Mouse (Mus musculus): ENCODE data around the gene Cfap58. TPM values are rescaled to one million over a fixed set of nuclear protein-coding genes. Genes with fewer than 3 reads are reported as not detected.
A peak's percentile ranks its signal among the peaks of the same experiment; 100 is the strongest.

Gene Cfap58
- polyA plus RNA-seq, 1 experiment = not detected

- Histone ChIP-seq H3K27ac (ENCODE audit: control insufficient read depth, insufficient read depth, low read depth, low read length, poor library complexity) (peak overlapping the region; percentile 91), H3K4me1 (ENCODE audit: control insufficient read depth, insufficient read depth, low read length) (peaks cover 20% of the 10 kb centered on the region), H3K4me3 (replicated peaks; ENCODE audit: control insufficient read depth, low read depth, low read length) (peak overlapping the region; percentile 54)
- no peak for TF ChIP-seq POLR2A (IDR thresholded peaks at IDR 0.05; ENCODE audit: borderline replicate concordance, control insufficient read depth, low read depth, low read length)
- no peak for TF ChIP-seq CTCF (IDR thresholded peaks at IDR 0.05; ENCODE audit: control insufficient read depth, insufficient read depth, low read length)
- WGBS = 5% methylated on average over 4 of the region's 4 CpGs
Observed at GRCm38 (mm10) chr19:47910117-47910618, 27.3 kb upstream of the Cfap58 start.

GRCm38 (mm10) chr19:47910751-47911150 is 26.7 kb upstream of the Cfap58 start:
- H3K4me3 ChIP-seq (replicated peaks; ENCODE audit: control insufficient read depth, low read depth, low read length) = no peak overlapping the region
- H3K27ac ChIP-seq (ENCODE audit: control insufficient read depth, insufficient read depth, low read depth, low read length, poor library complexity) = peak overlapping the region; percentile 91
- no peak for TF ChIP-seq POLR2A (IDR thresholded peaks at IDR 0.05; ENCODE audit: borderline replicate concordance, control insufficient read depth, low read depth, low read length)
- TF ChIP-seq CTCF (IDR thresholded peaks at IDR 0.05; ENCODE audit: control insufficient read depth, insufficient read depth, low read length) = no peak
- H3K4me1 ChIP-seq (ENCODE audit: control insufficient read depth, insufficient read depth, low read length) = peaks cover 17% of the 10 kb centered on the region
- 60% methylated on average over 4 of the region's 4 CpGs for WGBS

- H3K4me3 ChIP-seq (replicated peaks; ENCODE audit: control insufficient read depth, low read depth, low read length) = no peak overlapping the region
- no peak overlapping the region for H3K27ac ChIP-seq (ENCODE audit: control insufficient read depth, insufficient read depth, low read depth, low read length, poor library complexity)
- TF ChIP-seq CTCF (IDR thresholded peaks at IDR 0.05; ENCODE audit: control insufficient read depth, insufficient read depth, low read length) (no peak), POLR2A (IDR thresholded peaks at IDR 0.05; ENCODE audit: borderline replicate concordance, control insufficient read depth, low read depth, low read length) (no peak)
- 84% methylated on average over 7 of the region's 7 CpGs for WGBS
- peaks cover 15% of the 10 kb centered on the region for H3K4me1 ChIP-seq (ENCODE audit: control insufficient read depth, insufficient read depth, low read length)
Observed at GRCm38 (mm10) chr19:47913344-47913743, 24.1 kb upstream of the Cfap58 start.

- H3K4me3 ChIP-seq (replicated peaks; ENCODE audit: control insufficient read depth, low read depth, low read length) = no peak overlapping the region
- TF ChIP-seq POLR2A (IDR thresholded peaks at IDR 0.05; ENCODE audit: borderline replicate concordance, control insufficient read depth, low read depth, low read length) (no peak), CTCF (IDR thresholded peaks at IDR 0.05; ENCODE audit: control insufficient read depth, insufficient read depth, low read length) (no peak)
- H3K4me1 ChIP-seq (ENCODE audit: control insufficient read depth, insufficient read depth, low read length) = peaks cover 10% of the 10 kb centered on the region
- H3K27ac ChIP-seq (ENCODE audit: control insufficient read depth, insufficient read depth, low read depth, low read length, poor library complexity) = no peak overlapping the region
- 84% methylated on average over 4 of the region's 4 CpGs for WGBS
Observed at GRCm38 (mm10) chr19:47914191-47914590, 23.3 kb upstream of the Cfap58 start.

GRCm38 (mm10) chr19:47915251-47915650 is 22.2 kb upstream of the Cfap58 start:
- H3K27ac ChIP-seq (ENCODE audit: control insufficient read depth, insufficient read depth, low read depth, low read length, poor library complexity) = peak overlapping the region; percentile 44; the same call in 1 of the 2 replicates
- TF ChIP-seq POLR2A (IDR thresholded peaks at IDR 0.05; ENCODE audit: borderline replicate concordance, control insufficient read depth, low read depth, low read length) (no peak), CTCF (IDR thresholded peaks at IDR 0.05; ENCODE audit: control insufficient read depth, insufficient read depth, low read length) (no peak)
- H3K4me1 ChIP-seq (ENCODE audit: control insufficient read depth, insufficient read depth, low read length) = peaks cover 10% of the 10 kb centered on the region
- H3K4me3 ChIP-seq (replicated peaks; ENCODE audit: control insufficient read depth, low read depth, low read length) = peak overlapping the region; percentile 38
- 52% methylated on average over 4 of the region's 4 CpGs for WGBS

- H3K4me1 ChIP-seq (ENCODE audit: control insufficient read depth, insufficient read depth, low read length) = peaks cover 4% of the 10 kb centered on the region; the same call in 1 of the 2 replicates
- TF ChIP-seq POLR2A (IDR thresholded peaks at IDR 0.05; ENCODE audit: borderline replicate concordance, control insufficient read depth, low read depth, low read length) = no peak
- TF ChIP-seq CTCF (IDR thresholded peaks at IDR 0.05; ENCODE audit: control insufficient read depth, insufficient read depth, low read length) = no peak
- peak overlapping the region; percentile 39; the same call in 1 of the 2 replicates for H3K27ac ChIP-seq (ENCODE audit: control insufficient read depth, insufficient read depth, low read depth, low read length, poor library complexity)
- 54% methylated on average over 4 of the region's 4 CpGs for WGBS
- peak overlapping the region; percentile 94 for H3K4me3 ChIP-seq (replicated peaks; ENCODE audit: control insufficient read depth, low read depth, low read length)
Observed at GRCm38 (mm10) chr19:47917396-47917795, 20.1 kb upstream of the Cfap58 start.

GRCm38 (mm10) chr19:47918016-47918415 is 19.5 kb upstream of the Cfap58 start:
- Histone ChIP-seq H3K4me1 (ENCODE audit: control insufficient read depth, insufficient read depth, low read length) (peaks cover 4% of the 10 kb centered on the region; the same call in 1 of the 2 replicates), H3K27ac (ENCODE audit: control insufficient read depth, insufficient read depth, low read depth, low read length, poor library complexity) (peak overlapping the region; percentile 98), H3K4me3 (replicated peaks; ENCODE audit: control insufficient read depth, low read depth, low read length) (peak overlapping the region; percentile 94)
- TF ChIP-seq POLR2A (IDR thresholded peaks at IDR 0.05; ENCODE audit: borderline replicate concordance, control insufficient read depth, low read depth, low read length) (no peak), CTCF (IDR thresholded peaks at IDR 0.05; ENCODE audit: control insufficient read depth, insufficient read depth, low read length) (no peak)
- WGBS = 11% methylated on average over 9 of the region's 9 CpGs

GRCm38 (mm10) chr19:47918455-47919101 is 18.9 kb upstream of the Cfap58 start:
- Histone ChIP-seq H3K27ac (ENCODE audit: control insufficient read depth, insufficient read depth, low read depth, low read length, poor library complexity) (peak overlapping the region; percentile 98), H3K4me1 (ENCODE audit: control insufficient read depth, insufficient read depth, low read length) (peaks cover 4% of the 10 kb centered on the region; the same call in 1 of the 2 replicates), H3K4me3 (replicated peaks; ENCODE audit: control insufficient read depth, low read depth, low read length) (peak overlapping the region; percentile 94)
- no peak for TF ChIP-seq POLR2A (IDR thresholded peaks at IDR 0.05; ENCODE audit: borderline replicate concordance, control insufficient read depth, low read depth, low read length)
- TF ChIP-seq CTCF (IDR thresholded peaks at IDR 0.05; ENCODE audit: control insufficient read depth, insufficient read depth, low read length) = no peak
- under 1% methylated on average over 29 of the region's 29 CpGs for WGBS
